Mouse (Mus musculus) right cerebral cortex, adult 18-20 months (tissue): ENCODE results near the gene Asap2.

Experiments used
- DNase-seq: peaks from one replicate; pipeline ENCODE4 v3.0.0; 2022; ENCODE audit warnings: mixed read lengths

Gene Asap2

DNA sequence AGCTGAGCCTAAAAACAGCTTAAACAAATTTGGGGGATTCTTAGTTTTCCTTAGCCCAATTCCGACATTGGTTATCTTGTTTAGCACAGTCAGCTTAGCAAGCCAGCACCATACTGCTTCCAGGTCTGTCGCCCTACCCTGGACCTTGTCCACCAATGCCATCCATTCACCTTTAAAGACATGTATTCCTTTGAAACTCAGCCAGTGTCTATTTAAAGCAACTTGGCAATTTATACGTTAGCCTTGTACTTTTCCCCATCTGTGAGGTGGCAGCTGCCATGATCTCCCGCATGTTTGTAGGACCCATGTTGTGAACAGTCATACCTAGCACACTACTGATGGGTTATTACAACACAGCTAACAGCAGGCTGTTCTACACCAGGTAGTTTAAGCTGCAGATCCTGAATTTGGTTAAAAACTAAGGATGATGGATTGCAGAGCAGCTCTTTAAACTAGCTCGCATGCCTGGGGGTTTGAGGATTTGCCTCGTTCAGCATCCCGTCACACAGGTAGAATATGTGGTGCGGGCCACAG lies 277.9 kb downstream of the Asap2 start:
- no peak for DNase-seq

DNA sequence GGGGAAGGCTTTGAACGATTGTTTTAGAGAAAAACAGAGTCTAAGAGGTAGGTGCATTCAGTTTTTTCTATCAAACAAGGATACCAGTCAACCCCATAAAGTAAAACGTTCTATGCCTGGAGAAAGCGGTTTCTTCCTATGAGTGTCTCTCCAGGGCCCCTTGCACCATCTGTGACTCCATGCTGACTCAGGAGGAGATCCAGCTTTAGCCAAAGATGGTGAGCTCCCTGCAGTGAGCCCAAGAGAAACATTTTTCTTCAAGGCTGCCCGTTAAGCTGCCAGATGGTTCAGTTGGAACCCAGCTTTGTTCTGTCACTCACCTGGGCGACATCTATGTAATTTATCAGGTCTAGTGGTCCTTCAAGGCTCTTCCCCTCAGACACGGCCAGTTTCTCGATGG lies 284.2 kb downstream of the Asap2 start:
- no peak for DNase-seq

DNA sequence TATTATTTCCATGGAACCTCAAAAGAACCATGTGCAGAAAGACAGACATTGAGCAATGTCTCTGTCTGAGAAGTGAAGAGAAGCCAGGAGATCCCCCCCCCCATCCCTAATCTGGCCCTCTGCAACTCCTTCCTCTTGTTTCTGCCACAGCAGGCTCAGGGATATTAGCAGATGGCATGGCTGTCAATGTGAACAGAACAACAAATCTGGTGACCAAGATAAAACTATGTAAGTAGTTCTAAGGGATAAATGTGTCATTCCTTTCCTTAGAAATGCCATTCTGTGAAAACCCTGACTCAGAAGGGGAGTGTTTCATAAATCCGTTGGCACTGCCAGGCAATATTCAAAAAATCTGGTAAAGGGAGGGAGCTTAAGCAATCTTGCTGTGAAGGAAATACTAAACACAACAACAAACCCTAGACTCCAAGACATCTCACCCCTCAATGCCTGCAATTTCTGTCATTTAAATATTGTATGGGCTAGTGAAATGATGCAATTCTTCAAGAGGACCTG lies 287.1 kb downstream of the Asap2 start:
- no peak for DNase-seq

DNA sequence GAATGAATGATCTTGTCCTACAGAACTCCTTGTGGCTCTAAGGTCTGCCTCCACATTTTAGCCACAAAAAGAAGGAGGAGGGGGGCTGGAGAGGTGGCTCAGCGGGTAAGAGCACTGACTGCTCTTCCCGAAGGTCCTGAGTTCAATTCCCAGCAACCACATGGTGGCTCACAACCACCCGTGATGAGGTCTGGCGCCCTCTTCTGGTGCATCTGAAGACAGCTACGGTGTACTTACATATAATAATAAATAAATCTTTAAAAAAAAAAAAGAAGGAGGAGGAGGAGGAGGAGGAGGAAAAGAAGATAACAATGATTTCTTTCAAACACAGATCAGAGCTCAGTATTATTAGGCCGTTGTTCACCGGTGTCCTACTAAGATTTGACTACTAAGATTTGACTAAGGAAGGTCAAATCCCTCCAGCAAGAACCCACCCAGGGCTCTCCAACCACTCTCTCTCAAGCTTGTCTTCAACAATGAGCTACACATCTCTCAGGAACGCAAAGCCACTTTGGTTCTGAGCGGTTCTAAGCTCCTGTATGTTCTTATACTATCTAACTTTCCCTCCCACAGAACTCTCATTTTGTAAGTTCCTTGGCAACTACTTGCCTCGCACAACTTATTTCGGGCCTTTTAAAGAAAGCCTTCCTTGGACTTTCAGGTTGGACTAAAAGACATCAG lies 294.6 kb downstream of the Asap2 start, which contains the start of gene Cpsf3:
Gene Cpsf3, plus strand, starts transcription at position 631 of the 681 bp plus-strand sequence.
- no peak for DNase-seq

DNA sequence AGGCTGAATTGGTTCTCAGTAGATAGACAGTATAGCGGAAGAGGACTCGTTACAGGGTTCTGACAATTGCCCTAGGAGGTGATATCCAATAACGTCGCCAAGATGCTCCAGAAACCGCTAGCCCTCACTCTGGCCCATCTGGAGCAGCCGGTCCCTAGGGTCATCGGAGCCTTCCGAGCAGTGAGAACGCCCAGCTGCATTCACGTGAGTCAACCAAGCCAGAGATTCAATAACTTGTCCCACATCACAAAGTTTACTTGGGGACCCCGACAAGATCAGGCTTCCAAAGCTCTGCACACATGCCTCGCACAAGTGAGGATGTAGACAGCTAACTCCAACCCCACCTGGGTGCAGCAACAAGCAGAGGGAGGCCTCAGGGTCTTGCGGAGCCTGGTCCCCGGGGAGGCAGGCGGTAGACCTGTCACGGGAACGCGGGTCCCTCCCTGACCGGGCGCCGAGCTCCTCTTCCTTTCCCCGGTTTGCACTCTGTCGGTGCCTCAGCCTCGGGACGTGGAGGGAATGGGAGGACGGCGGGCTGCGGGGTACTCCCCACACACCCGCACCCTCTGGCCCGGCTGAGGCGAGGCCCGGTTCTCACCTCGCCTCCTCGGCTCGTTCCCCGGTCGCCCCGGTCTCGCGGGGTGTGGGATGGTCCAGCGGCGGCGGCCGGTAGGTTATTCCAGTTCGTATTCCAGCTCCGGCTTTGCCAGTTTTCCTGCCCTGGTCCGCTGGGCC lies 295.4 kb downstream of the Asap2 start:
- no peak for DNase-seq

DNA sequence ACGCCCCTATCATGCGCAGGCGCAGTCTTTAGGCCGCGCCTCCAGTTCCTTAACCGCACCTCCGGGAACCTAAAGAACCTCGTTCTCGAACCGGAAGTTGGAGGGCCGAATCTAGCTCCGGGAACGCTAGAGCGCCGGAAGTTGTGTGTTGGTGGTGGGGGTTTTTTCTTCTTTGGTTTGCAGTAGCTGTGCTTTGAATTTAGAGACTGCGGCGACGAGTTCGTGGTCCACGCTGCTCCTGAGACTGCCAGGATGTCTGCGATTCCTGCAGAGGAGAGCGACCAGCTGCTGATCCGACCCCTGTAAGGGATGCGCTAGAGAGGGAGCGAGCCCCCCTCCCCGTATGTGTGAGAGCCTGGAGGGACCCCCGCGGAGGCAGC lies 296.0 kb downstream of the Asap2 start, which contains the start of gene Itgb1bp1:
Gene Itgb1bp1, minus strand, starts transcription at position 42 of the 380 bp plus-strand sequence.
- DNase-seq: peak; percentile 99

DNA sequence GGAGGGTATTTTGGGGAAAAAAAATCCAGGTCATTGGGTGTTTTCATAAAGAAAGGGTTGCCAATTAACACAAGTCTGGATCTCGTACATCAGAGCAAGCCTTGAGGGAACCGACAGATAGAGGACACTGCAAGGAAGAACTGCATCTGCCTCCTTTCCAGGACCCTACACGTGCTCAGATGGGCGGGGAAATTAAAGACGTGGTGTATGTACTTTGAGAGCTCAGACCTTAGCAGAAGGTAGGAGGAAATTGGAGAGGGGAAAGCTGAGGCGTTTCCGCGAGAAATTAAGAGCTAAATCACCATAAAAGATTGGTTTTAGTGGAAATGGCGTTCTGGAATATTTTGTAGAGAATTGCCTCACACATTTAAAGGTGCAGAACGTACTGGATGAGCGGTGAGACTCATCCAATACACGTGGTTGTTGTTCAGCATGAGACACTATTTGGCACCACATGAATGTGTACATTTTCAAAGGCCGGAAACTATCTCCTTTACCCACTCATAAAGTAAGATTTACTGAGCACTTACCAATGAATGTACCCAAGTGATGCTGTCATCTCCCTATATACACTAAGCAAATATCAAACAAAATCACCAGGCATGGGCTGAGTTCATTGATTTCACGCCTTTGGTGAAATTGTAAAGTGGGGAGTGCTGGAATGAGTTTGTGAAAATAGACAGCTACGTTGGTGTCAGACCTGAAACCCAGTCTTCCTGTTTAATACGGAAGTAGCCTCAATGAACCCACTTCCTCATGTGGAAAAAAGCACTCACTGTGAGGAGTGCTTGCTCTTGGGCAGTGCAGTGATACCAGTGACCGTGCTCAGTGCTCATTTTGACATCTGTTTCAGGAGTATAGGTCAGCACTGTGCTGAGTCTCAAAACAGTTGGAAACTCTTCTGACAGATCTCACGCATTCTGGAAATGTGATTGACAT lies 296.7 kb downstream of the Asap2 start:
- peak; percentile 24 for DNase-seq

DNA sequence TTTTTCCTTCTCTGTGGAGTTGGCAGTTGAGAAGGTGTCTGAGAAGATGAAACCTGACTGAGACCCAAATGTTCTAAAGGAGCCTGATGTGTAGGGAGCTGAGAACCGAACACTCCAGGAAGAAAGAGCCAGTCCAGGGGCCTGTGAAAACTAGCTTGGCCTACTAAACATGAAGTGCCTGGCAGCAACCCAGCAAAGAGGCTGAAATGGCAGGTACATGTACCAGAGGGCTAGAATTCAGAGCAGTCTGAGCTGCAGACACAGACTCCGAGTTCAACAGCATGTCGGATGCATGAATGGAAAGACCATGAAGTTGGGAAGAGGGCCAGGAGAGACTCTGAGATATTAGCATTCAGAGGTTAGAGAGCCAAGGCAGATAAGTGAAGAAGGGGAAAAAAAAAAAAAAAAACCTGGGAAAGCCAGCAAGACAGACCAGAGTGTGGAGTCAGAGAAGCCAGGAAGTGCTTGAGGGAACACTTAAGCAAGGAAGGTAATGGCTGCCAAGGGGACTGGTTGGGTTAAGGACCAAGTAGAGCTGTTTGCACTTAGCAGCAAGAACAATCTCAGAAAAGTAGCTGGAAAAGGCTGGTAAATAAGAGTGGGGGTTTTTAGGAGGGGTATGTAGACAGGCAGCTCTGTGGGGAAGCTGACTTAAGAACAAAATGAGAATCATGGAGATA lies 298.6 kb downstream of the Asap2 start:
- DNase-seq: no peak

DNA sequence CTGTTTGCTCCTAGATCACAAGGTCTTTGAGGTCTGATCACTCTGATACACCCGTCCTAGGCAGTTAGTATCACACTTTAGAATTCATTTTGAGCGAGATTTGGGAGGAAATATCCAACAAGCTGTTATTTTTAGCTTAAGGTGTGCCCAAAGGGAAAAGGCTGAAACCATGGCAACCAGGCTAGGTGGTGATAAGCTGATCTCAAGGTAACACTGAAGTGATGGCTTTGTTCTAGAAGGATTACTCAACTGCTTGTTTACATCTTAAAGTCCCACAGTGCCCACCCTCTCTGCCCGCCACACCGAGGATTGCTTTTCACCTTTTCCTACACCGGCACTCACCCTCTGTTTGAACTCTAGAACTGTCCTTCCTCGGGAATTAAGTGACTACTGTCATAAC lies 299.4 kb downstream of the Asap2 start:
- DNase-seq: no peak

DNA sequence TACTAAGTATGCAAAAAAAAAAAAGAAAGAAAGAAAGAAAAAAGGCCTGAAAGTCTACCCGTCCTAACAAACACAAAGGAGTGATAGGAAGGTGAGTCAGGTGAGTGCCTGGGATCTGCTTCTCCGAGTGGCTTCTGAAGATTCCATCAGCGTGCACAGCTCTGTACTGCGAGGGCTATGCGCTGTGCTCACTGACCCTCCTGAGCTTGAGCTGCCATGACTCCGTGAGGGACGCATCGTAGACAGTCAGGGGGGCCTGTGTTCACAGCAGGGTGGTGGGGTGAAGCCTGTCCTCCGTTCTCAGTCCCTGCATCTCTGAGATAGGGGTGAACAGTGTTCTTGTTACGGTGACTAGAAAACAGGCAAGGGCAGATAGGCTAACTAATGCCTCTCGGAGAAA lies 308.6 kb downstream of the Asap2 start:
- no peak for DNase-seq

DNA sequence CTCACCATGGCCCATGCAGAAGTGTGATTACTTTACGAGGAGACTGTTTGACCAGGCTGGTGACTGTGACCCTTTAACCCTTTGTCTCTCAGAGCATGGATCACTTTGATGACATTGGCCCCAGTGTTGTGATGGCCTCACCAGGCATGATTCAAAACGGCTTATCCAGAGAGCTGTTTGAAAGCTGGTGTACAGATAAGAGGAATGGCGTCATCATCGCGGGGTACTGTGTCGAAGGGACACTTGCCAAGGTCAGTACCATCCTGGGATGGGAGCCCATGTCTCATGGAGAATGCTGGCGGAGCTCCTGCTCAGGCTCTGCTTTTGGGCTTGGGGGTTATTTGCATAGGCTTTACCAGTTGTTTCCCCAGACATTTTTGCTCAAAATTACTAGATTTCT lies 311.1 kb downstream of the Asap2 start:
- no peak for DNase-seq

DNA sequence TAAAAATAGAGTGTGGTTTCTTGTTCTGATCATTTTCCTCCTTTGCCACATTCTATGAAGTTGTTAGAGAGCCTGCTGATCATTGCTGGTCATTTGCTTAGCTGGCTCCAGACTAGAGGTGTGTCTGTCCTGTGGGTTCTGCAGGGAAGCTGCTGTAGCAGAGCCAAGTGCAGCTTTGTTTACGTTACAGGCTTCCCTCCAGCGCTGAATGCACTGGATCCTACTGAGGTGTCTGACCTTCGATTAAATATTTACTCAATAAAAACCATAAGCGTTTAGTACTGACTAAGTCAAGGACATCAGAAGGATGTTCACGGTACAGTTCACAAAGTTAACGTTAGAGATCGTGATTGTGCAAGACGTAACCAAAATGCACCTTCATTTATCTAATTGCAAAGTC lies 311.7 kb downstream of the Asap2 start:
- no peak for DNase-seq

DNA sequence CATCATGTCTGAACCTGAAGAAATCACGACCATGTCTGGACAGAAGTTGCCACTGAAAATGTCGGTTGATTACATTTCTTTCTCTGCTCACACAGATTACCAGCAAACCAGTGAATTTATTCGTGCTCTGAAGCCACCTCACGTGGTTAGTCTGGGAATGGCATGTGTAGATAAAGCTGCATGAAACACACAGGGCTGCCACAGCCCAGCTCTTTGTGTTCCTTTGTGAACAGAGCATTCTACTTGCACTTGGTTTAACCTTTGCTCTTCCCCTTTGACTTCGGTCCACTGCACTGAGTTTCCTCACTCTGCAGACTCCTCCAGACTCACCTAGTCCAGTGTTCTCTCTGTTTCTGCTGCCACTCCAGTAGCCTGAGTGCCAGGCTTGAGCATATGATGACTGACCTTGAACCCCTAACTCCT lies 312.1 kb downstream of the Asap2 start:
- DNase-seq: no peak

DNA sequence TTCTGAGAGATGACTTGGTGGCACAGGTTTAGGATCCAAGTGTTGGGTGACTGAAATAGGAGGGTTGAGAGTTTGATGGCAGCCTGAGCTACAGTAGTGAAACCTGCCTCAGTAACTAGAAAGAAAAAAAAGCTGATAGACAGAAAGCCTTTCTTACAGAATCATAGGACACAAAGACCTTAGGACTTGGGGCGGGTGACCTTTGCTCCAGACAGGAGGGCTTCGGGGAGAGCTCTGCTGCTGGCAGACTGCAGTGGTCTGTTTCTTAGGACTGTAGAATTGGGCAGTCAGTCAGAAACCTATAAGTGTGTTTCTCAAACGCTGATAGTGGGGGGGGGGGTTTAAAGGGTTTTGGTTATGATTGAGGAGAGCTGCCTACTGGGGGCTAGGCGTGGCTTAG lies 315.5 kb downstream of the Asap2 start:
- no peak for DNase-seq

DNA sequence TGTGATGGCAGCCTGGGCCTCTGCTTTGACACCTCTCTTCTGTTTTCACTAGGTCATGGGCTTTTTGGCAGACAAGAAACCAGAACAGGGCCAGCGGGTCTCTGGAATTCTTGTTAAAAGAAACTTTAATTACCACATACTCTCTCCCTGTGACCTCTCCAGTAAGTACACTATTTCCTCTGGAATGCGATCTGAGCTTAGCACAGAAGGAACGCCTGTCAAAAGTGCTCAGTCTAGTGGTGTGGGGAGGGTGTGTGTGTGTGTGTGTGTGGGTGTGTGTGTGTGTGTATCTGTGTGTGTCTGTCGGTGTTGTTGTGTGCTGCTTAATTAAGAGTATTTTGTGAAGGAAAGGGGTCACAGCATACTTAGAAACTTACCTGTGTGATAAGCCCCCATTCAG lies 316.5 kb downstream of the Asap2 start:
- no peak for DNase-seq

DNA sequence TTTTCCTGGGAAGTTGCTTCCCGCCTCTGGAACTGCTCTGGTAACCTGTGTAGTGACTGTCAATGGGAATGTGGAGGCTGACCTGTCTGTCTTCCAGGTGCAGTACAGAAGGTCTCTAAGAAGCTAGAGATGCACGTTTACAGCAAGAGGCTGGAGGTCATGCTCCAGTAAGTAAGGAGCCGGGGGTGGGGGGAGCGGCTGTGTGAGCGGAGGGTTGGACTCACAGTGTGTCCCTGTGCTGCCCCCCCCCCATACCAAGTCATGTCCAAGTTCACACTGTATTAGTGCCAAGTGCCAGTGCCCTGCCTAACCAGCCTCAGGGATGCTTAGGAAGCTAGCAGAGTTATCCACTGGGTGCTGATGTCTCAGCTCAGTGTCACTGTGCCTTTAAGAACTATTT lies 321.9 kb downstream of the Asap2 start:
- DNase-seq: no peak

DNA sequence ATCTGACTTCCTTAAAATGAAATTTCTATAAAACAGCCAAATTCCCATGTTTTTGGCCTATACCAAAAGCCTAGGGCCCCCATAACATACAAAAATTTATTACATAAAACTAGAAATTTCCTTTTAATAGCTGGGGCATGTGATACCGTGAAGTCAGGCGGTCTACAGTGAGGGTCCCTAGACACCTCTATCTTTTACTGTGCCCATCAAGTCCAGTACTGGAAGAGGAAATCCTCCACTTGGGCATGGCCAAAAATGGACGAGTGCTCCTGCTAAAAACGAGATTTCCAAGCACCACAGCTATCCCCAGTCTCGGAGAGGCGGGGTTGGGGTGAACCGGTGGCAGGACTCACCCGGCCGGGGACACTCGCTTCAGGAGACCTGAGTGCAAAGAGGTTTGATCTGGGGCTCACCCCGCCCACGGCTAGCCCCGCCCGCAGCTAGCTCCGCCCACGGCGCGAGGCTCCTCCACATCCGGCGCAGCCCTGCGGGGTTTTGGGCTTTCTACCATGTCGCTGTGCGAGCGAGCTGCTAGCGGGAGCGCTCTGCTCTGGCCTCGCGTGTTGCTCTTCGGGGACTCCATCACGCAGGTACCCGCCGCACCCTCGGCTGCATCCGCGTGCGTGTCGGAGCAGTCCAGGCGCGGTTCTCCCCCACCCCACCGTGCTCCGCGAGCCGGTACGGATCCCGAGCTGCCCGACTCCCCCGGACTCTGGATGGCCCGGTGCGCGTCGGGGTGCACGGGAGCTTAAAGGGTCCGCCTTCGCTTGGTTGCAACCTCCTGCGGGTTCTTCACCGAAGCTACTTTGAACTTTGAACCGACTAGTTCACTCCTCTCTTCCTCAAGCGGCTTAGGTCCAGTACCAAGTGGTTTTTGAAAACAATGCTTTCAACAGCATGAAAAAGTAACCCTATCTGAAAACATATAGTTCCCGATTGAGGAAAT lies 325.9 kb downstream of the Asap2 start, which contains the start of gene Iah1:
Gene Iah1, plus strand, starts transcription at position 467 of the 946 bp plus-strand sequence.
- DNase-seq: peak; percentile 85

DNA sequence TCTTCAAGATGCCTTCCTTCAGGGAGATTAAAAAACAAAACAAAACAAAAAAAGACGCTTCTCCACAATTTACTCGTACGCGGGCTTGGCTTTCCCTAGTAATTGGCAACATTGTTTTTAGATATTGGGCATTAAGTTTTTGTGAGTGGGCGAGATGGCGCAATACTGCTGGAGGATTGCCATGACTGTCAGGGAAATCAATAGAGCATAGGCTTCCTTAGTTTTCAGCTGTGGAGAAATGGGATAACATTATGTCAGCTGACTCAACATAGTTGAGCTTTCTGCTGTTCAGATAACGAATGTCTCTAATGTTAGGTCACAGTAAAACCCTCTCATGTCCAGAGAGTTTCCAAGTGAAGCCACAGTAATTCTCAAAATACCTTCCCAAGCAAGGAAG lies 326.6 kb downstream of the Asap2 start:
- DNase-seq: peak; percentile 15

DNA sequence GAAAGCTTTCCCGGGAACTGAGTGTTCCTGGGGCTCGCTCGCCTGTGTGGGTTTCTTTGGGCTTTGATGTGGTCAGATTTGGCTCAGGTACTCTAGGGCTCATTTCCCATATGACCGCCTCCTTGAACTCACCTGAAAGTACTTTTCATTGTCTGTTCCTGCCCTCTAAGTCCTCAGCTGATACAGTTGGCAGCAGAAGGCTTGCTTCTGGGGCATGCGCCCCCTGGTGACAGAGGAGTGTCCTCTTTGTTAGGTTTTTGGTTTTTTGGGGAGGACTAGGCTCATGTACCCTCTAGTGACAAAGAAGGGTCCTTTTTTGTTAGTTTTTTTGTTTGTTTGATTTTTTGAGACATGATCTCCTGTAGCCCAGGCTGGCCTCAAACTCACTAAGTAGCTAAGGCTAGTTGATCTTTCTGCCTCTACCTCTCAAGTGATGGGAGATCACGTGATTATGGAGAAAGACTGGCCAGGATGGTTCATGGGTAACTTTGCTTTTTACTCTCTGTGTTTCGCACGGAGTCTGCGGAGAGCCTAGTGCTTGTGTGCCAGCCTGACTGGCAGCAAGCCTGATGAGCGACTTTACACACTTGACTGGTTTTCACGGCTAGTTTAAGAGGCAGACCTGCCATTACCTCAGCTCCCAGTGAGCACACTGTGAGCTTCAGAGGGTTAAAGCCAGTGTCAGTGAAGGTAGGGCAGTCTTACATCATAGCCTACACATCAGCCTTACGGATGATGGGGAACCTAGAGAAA lies 328.1 kb downstream of the Asap2 start:
- peak; percentile 64 for DNase-seq
